Mouse (Mus musculus) stomach, embryonic 15.5 days (tissue): ENCODE data around the gene Hectd3. TPM values are rescaled to one million over a fixed set of nuclear protein-coding genes. Genes with fewer than 3 reads are reported as not detected.

Experiments
- ATAC-seq: fragments of 200-750 bp; cut with Nextera tagmentation; 2 replicates; pipeline ENCODE4 v1.8.0; 2017; ENCODE audit warnings: low read depth, moderate number of reproducible peaks, moderate TSS enrichment; ENCODE audit not compliant: insufficient read depth, low FRiP score
- H3K27ac ChIP-seq: fragments of 300-500 bp; sonication (generic); 2 replicates; pipeline ENCODE4 v1.5.1; 2015; ENCODE audit warnings: mild to moderate bottlenecking, inconsistent platforms
- H3K27me3 ChIP-seq: fragments of 300-500 bp; sonication (generic); replicated peaks from 2 replicates; pipeline ENCODE4 v1.6.1; 2015; ENCODE audit warnings: inconsistent platforms
- H3K36me3 ChIP-seq: fragments of 300-500 bp; sonication (generic); 2 replicates; pipeline ENCODE4 v1.6.1; 2015; ENCODE audit warnings: inconsistent platforms
- H3K4me1 ChIP-seq: fragments of 300-500 bp; sonication (generic); 2 replicates; pipeline ENCODE4 v1.6.1; 2015; ENCODE audit warnings: inconsistent platforms
- H3K4me2 ChIP-seq: fragments of 300-500 bp; sonication (generic); 2 replicates; pipeline ENCODE4 v1.6.1; 2015; ENCODE audit warnings: mild to moderate bottlenecking, inconsistent platforms
- H3K4me3 ChIP-seq: fragments of 300-500 bp; sonication (generic); replicated peaks from 2 replicates; pipeline ENCODE4 v1.5.1; 2015; ENCODE audit warnings: inconsistent platforms
- H3K9ac ChIP-seq: fragments of 300-500 bp; sonication (generic); 2 replicates; pipeline ENCODE4 v1.6.1; 2015; ENCODE audit warnings: inconsistent platforms
- H3K9me3 ChIP-seq: fragments of 300-500 bp; sonication (generic); 2 replicates; pipeline ENCODE4 v1.6.1; 2016; ENCODE audit warnings: inconsistent platforms
- WGBS: fragments of 180-500 bp; shearing (Covaris S2); methylation state at CpG from one replicate; pipeline ENCODE4 v1.1.7; 2015; 5-methylcytosine and 5-hydroxymethylcytosine counted together
- polyA plus RNA-seq: library from polyadenylated mRNA; unstranded; fragments of >200 nt; fragmentation: Nextera tagmentation; extraction: Ambion mirVana; gene quantifications from 2 replicates; pipeline ENCODE4 v1.2.1, GENCODE M21; 2015

Hectd3 gene
- polyA plus RNA-seq, 1 experiment from 2014 or later: 10.0 TPM

- Histone ChIP-seq H3K27me3 (no peaks in the 10 kb centered on the region), H3K9me3 (no peaks in the 10 kb centered on the region), H3K9ac (peak within 1 kb of the TSS; percentile 81), H3K4me2 (peak within 1 kb of the TSS; percentile 66), H3K27ac (peak within 1 kb of the TSS; percentile 12; the same call in 1 of the 2 replicates), H3K4me1 (0 out of 2 replicates have a peak, but pooled peaks cover 7% of the 10 kb centered on the region), H3K4me3 (peak within 1 kb of the TSS; percentile 76), H3K36me3 (peaks cover 14% of the 10 kb centered on the region; the same call in 1 of the 2 replicates)
- ATAC-seq: peak; percentile 96
- WGBS: under 1% methylated on average over 61 of the region's 61 CpGs
Observed at GRCm38 (mm10) chr4:117019206-117020134, 24.4 kb downstream of the Hectd3 start, which contains the start of gene Eif2b3. TSS of gene Eif2b3 (plus strand) at chr4:117019402.

DNA sequence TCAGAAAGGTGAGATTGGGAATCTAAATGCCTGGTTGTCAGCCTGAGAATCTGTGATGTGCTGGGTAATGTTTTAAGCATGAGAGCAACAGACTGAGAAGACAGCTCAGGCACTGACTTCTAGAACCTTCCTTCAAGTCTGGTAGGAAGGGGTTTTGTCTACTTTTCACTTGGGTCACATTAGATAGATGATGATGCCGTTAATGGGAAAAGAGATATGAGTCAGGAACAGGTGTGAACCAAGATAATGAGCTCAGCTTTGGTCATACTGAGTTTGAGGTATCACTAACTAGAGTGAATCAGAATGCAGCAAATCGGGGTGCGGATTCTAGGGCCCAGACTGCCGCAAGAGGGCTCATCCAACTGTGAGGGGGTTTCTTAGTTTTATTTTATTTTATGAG is 28.4 kb downstream of the Hectd3 start:
- Histone ChIP-seq H3K9me3 (no peaks in the 10 kb centered on the region), H3K4me2 (no peak overlapping the region), H3K9ac (no peak overlapping the region), H3K4me3 (no peak overlapping the region), H3K27me3 (no peaks in the 10 kb centered on the region), H3K27ac (no peak overlapping the region), H3K36me3 (peaks cover 19% of the 10 kb centered on the region; the same call in 1 of the 2 replicates), H3K4me1 (0 out of 2 replicates have a peak, but pooled peaks cover 7% of the 10 kb centered on the region)
- no peak for ATAC-seq
- WGBS: 94% methylated on average over 4 of the region's 4 CpGs

GRCm38 (mm10) chr4:117031105-117031504 is 36.0 kb downstream of the Hectd3 start:
- Histone ChIP-seq H3K4me2 (no peak overlapping the region), H3K36me3 (peaks cover 8% of the 10 kb centered on the region; the same call in 1 of the 2 replicates), H3K4me1 (no peaks in the 10 kb centered on the region), H3K9me3 (no peaks in the 10 kb centered on the region), H3K27me3 (no peaks in the 10 kb centered on the region), H3K9ac (no peak overlapping the region), H3K4me3 (no peak overlapping the region), H3K27ac (no peak overlapping the region)
- WGBS: 86% methylated on average over 1 of the region's 1 CpGs
- ATAC-seq: no peak

- no peaks in the 10 kb centered on the region for H3K27me3 ChIP-seq
- ATAC-seq: no peak
- no peak overlapping the region for H3K4me3 ChIP-seq
- H3K27ac ChIP-seq: peak overlapping the region; percentile 52
- no peak overlapping the region for H3K9ac ChIP-seq
- H3K4me1 ChIP-seq: peaks cover 10% of the 10 kb centered on the region; the same call in 1 of the 2 replicates
- no peak overlapping the region for H3K4me2 ChIP-seq
- 29% methylated on average over 9 of the region's 9 CpGs for WGBS
- no peaks in the 10 kb centered on the region for H3K9me3 ChIP-seq
- H3K36me3 ChIP-seq: no peaks in the 10 kb centered on the region
Observed at GRCm38 (mm10) chr4:117039925-117040687, 45.0 kb downstream of the Hectd3 start.

DNA sequence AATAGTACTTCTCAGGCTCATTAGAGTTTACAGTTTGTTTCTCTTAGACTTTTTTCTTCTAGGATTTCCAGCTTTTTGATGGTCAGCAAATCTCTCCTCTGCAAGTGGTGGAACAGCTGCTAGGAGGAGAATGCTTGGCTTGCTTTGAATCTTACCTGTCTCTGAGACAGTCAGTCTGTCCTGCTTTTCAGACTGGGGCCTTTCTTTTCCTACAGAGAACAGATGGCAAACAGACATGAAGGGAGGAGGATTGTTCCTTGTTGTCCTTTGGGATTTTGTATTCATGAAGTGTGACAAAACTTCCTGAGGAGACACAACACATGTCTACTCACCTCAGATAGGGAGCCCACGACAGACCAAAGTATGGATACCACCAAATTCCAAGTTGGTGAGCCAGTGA is 45.7 kb downstream of the Hectd3 start:
- H3K27me3 ChIP-seq: no peaks in the 10 kb centered on the region
- peaks cover 10% of the 10 kb centered on the region; the same call in 1 of the 2 replicates for H3K4me1 ChIP-seq
- H3K36me3 ChIP-seq: no peaks in the 10 kb centered on the region
- 51% methylated on average over 1 of the region's 1 CpGs for WGBS
- H3K9ac ChIP-seq: no peak overlapping the region
- ATAC-seq: no peak
- H3K9me3 ChIP-seq: no peaks in the 10 kb centered on the region
- H3K4me2 ChIP-seq: no peak overlapping the region
- peak overlapping the region; percentile 38; the same call in 1 of the 2 replicates for H3K27ac ChIP-seq
- no peak overlapping the region for H3K4me3 ChIP-seq

DNA sequence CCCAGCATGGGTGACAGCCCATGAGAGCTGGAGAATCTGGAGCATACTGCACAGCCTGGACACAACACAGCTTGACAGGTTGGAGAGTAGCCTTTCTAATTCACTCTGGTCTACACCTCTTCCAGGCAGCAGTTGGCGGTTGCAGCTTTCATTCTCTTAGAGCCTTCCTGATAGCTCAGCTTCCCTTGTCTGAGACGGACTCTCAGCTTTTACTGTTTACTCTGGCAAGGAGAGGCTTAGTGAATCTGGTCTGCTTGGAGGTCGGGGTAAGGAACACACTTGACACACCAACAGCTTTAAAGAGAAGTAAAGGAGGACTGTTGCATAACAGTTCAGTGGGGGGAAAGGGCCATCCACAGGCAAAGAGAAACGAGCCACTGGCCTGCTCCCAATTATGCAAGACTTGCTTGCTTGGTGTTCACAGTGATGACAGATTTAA is 46.2 kb downstream of the Hectd3 start:
- Histone ChIP-seq H3K9me3 (no peaks in the 10 kb centered on the region), H3K4me2 (no peak overlapping the region), H3K4me3 (no peak overlapping the region), H3K27me3 (no peaks in the 10 kb centered on the region), H3K27ac (peak overlapping the region; percentile 38; the same call in 1 of the 2 replicates), H3K4me1 (peaks cover 10% of the 10 kb centered on the region; the same call in 1 of the 2 replicates), H3K36me3 (no peaks in the 10 kb centered on the region), H3K9ac (no peak overlapping the region)
- WGBS: 42% methylated on average over 4 of the region's 4 CpGs
- no peak for ATAC-seq

- Histone ChIP-seq H3K4me3 (no peak overlapping the region), H3K4me1 (no peaks in the 10 kb centered on the region), H3K4me2 (no peak overlapping the region), H3K36me3 (no peaks in the 10 kb centered on the region), H3K9me3 (no peaks in the 10 kb centered on the region), H3K27me3 (no peaks in the 10 kb centered on the region), H3K9ac (no peak overlapping the region), H3K27ac (no peak overlapping the region)
- 73% methylated on average over 3 of the region's 3 CpGs for WGBS
- no peak for ATAC-seq
Observed at GRCm38 (mm10) chr4:117048836-117049235, 53.7 kb downstream of the Hectd3 start.

GRCm38 (mm10) chr4:117049485-117049884 is 54.4 kb downstream of the Hectd3 start:
- WGBS: 88% methylated on average over 1 of the region's 1 CpGs
- no peak overlapping the region for H3K4me3 ChIP-seq
- no peak overlapping the region for H3K4me2 ChIP-seq
- H3K9me3 ChIP-seq: no peaks in the 10 kb centered on the region
- no peak overlapping the region for H3K27ac ChIP-seq
- no peak overlapping the region for H3K9ac ChIP-seq
- H3K4me1 ChIP-seq: no peaks in the 10 kb centered on the region
- no peaks in the 10 kb centered on the region for H3K27me3 ChIP-seq
- no peak for ATAC-seq
- no peaks in the 10 kb centered on the region for H3K36me3 ChIP-seq

DNA sequence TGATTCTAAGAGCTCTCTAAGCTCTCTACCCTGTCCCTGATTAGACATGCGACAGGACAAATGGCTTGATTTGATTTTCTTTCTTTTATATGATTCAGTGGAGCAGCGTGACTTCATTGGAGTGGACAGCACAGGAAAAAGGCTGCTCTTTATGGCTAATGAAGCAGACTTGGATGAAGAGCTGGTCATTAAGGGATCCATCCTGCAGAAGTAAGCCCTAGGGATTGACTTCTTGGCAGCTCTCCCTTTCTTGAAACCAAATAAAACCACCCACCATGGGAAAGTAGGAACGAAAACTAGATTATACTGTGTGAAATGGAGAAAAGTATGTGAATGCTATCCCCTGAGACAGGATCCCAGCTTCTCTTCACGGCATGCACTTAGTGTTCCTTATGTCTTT is 57.5 kb downstream of the Hectd3 start:
- no peaks in the 10 kb centered on the region for H3K36me3 ChIP-seq
- no peaks in the 10 kb centered on the region for H3K9me3 ChIP-seq
- 79% methylated on average over 4 of the region's 4 CpGs for WGBS
- no peak overlapping the region for H3K9ac ChIP-seq
- no peak overlapping the region for H3K4me2 ChIP-seq
- no peak overlapping the region for H3K27ac ChIP-seq
- no peak overlapping the region for H3K4me3 ChIP-seq
- no peaks in the 10 kb centered on the region for H3K4me1 ChIP-seq
- ATAC-seq: no peak
- no peaks in the 10 kb centered on the region for H3K27me3 ChIP-seq

DNA sequence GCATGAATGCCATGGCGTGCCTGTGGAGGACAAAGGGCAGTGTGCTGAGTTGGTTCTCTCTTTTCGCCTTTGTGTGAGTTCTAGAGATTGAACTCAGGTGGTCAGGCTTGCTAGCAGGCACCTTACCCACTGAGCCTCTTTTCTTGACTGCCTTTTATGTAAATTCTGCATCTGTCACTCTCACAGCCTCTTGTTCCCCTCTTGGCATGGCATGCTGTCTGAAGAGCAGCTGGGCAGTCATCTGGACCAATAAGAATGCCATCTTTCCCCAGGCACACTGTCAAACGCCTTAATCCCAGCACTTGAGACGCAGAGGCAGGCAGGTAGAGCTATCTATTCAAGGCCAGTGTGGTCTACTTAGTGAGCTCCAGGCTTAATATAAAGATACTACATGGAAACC is 58.8 kb downstream of the Hectd3 start:
- no peak overlapping the region for H3K4me2 ChIP-seq
- H3K27me3 ChIP-seq: no peaks in the 10 kb centered on the region
- WGBS: 86% methylated on average over 4 of the region's 4 CpGs
- H3K4me1 ChIP-seq: no peaks in the 10 kb centered on the region
- no peak for ATAC-seq
- no peak overlapping the region for H3K4me3 ChIP-seq
- H3K36me3 ChIP-seq: no peaks in the 10 kb centered on the region
- no peaks in the 10 kb centered on the region for H3K9me3 ChIP-seq
- H3K9ac ChIP-seq: no peak overlapping the region
- H3K27ac ChIP-seq: no peak overlapping the region
